In genomic region chr7:37842000-37842513, GRCm38 (mm10) we compare ENCODE assay signal across 8 mouse cellular contexts.
DNase-seq lines count a peak whose midpoint lies in the region; ATAC-seq and TF ChIP-seq lines count a peak whose summit lies in the region.

No protein-coding gene starts in this region.

- DNase-seq in kidney, postnatal 4 days = peak; percentile 55 to 62
- no peak for DNase-seq in kidney, adult 18-20 months
- DNase-seq in embryo, embryonic 10 days (ENCODE audit: low spot score) = peak; percentile 76
- DNase-seq in forebrain, postnatal 0 days = peak; percentile 74
- DNase-seq in mesoderm, embryonic 11.5 days (ENCODE audit: low read depth, low spot score) = peak; percentile 69
- DNase-seq in spleen, adult 18-20 months = no peak
- DNase-seq in MN1 (ENCODE audit: low spot score) = no peak
- DNase-seq in adrenal gland, postnatal 36 days = no peak

- H3K4me2 ChIP-seq in forebrain, postnatal 0 days (ENCODE audit: low read depth) = peak overlapping the region; percentile 46

- H3K27me3 ChIP-seq in forebrain, postnatal 0 days (ENCODE audit: insufficient read depth, low read length) = no peaks in the 10 kb centered on the region

- TF ChIP-seq CTCF in forebrain, postnatal 0 days (IDR thresholded peaks at IDR 0.05; ENCODE audit: low read depth) = 0 out of 2 replicates have a peak, but pooled peaks have one; percentile 13

- no peaks in the 10 kb centered on the region for H3K9me3 ChIP-seq in forebrain, postnatal 0 days (ENCODE audit: low read length)

- H3K9ac ChIP-seq in forebrain, postnatal 0 days = peak overlapping the region; percentile 47

- WGBS in forebrain, postnatal 0 days = 4% methylated on average over 14 of the region's 14 CpGs

- H3K4me3 ChIP-seq in forebrain, postnatal 0 days (ENCODE audit: low read depth, low read length) = peak overlapping the region; percentile 15

- peaks cover 11% of the 10 kb centered on the region for H3K4me1 ChIP-seq in forebrain, postnatal 0 days (ENCODE audit: insufficient read depth)

- H3K27ac ChIP-seq in forebrain, postnatal 0 days (ENCODE audit: low read depth, low read length) = no peak overlapping the region

- peak; percentile 92 for ATAC-seq in forebrain, postnatal 0 days

- no peaks in the 10 kb centered on the region for H3K36me3 ChIP-seq in forebrain, postnatal 0 days (ENCODE audit: insufficient read depth)

Comparison
In these comparisons a context has a peak if more than half of its experiments do, and no peak if none do; other contexts are left out.
1. DNase-seq: peak in kidney, postnatal 4 days (2 of 2), embryo, embryonic 10 days (single experiment), forebrain, postnatal 0 days (single experiment) and mesoderm, embryonic 11.5 days (single experiment); none in kidney, adult 18-20 months (single experiment), spleen, adult 18-20 months (0 of 2), MN1 (single experiment) and adrenal gland, postnatal 36 days (0 of 2).